Mouse (Mus musculus) spleen, adult 2 months (tissue): Measurements from ENCODE around the gene Ythdf2. TPM values are rescaled to one million over a fixed set of nuclear protein-coding genes. Genes with fewer than 3 reads are reported as not detected.

Experiments used
- DNase-seq, 2 experiments: peaks; one replicate each; pipeline versions ENCODE4 v3.0.0 to v3.0.0-alpha.2; 2012 to 2021; ENCODE audit warnings: low spot score in 2 of 2, low read depth in 1 of 2
- H3K27ac ChIP-seq: fragments of 200-500 bp; 2 replicates; pipeline ENCODE4 v1.5.1; 2012; ENCODE audit warnings: low read length, inconsistent platforms; ENCODE audit not compliant: insufficient read depth
- H3K27me3 ChIP-seq: fragments of 200-500 bp; 2 replicates; pipeline ENCODE4 v1.6.1; 2012; ENCODE audit warnings: mild to moderate bottlenecking, moderate library complexity, low read length, inconsistent platforms; ENCODE audit not compliant: control insufficient read depth, insufficient read depth
- H3K36me3 ChIP-seq: fragments of 200-500 bp; 2 replicates; pipeline ENCODE4 v1.6.1; 2012; ENCODE audit warnings: mild to moderate bottlenecking, low read length, inconsistent platforms; ENCODE audit not compliant: control insufficient read depth, insufficient read depth
- H3K4me1 ChIP-seq: fragments of 200-500 bp; 2 replicates; pipeline ENCODE4 v1.6.1; 2011; ENCODE audit warnings: inconsistent platforms; ENCODE audit not compliant: control insufficient read depth, insufficient read depth, insufficient read length
- H3K4me3 ChIP-seq: fragments of 200-500 bp; 2 replicates; pipeline ENCODE4 v1.5.1; 2011; ENCODE audit warnings: mild to moderate bottlenecking, inconsistent platforms; ENCODE audit not compliant: insufficient read depth, insufficient read length; ENCODE audit errors: extremely low read depth
- CTCF ChIP-seq: fragments of 200-500 bp; IDR thresholded peaks from 2 replicates; pipeline ENCODE4 v1.5.1; 2011; ENCODE audit warnings: mild to moderate bottlenecking, inconsistent platforms; ENCODE audit not compliant: insufficient read depth, insufficient read length, insufficient replicate concordance; ENCODE audit errors: extremely low read depth
- POLR2A ChIP-seq: fragments of 200-500 bp; IDR thresholded peaks from 2 replicates; pipeline ENCODE4 v1.6.1; 2011; ENCODE audit warnings: low read depth, low read length, inconsistent platforms
- WGBS: fragments of 180-500 bp; shearing (Covaris S2); methylation state at CpG from one replicate; pipeline ENCODE4 v1.1.7; 2018; 5-methylcytosine and 5-hydroxymethylcytosine counted together
- polyA plus RNA-seq: library from polyadenylated mRNA; depleted of rRNA; stranded (reverse); fragments of >200 nt; gene quantifications from 2 replicates; pipeline ENCODE4 v1.2.3, GENCODE M21; 2012

Gene Ythdf2
- polyA plus RNA-seq, 1 experiment = 11.9 TPM

GRCm38 (mm10) chr4:132194975-132195374 is 17.1 kb downstream of the Ythdf2 start:
- DNase-seq = no peak

GRCm38 (mm10) chr4:132194373-132194772 is 17.7 kb downstream of the Ythdf2 start:
- TF ChIP-seq CTCF (no peak), POLR2A (no peak)
- Histone ChIP-seq H3K27ac (no peak overlapping the region), H3K27me3 (no peaks in the 10 kb centered on the region), H3K4me3 (no peak overlapping the region), H3K4me1 (peaks cover 7% of the 10 kb centered on the region), H3K36me3 (peaks cover 5% of the 10 kb centered on the region)
- no peak for DNase-seq
- WGBS = 74% methylated on average over 6 of the region's 6 CpGs

More at GRCm38 (mm10) chr4:132194975-132195374, 17.1 kb downstream of the Ythdf2 start:
- 80% methylated on average over 3 of the region's 3 CpGs for WGBS
- Histone ChIP-seq H3K27me3 (no peaks in the 10 kb centered on the region), H3K27ac (no peak overlapping the region), H3K4me1 (peaks cover 7% of the 10 kb centered on the region), H3K4me3 (no peak overlapping the region), H3K36me3 (peaks cover 3% of the 10 kb centered on the region; the same call in 1 of the 2 replicates)
- TF ChIP-seq POLR2A = no peak

GRCm38 (mm10) chr4:132187826-132188401 is 24.2 kb downstream of the Ythdf2 start:
- TF ChIP-seq POLR2A (no peak), CTCF (no peak)
- H3K27me3 ChIP-seq = no peaks in the 10 kb centered on the region
- 86% methylated on average over 2 of the region's 2 CpGs for WGBS
- no peak for DNase-seq
- no peak overlapping the region for H3K4me3 ChIP-seq
- H3K4me1 ChIP-seq = no peaks in the 10 kb centered on the region
- no peak overlapping the region for H3K27ac ChIP-seq
- peaks cover 17% of the 10 kb centered on the region for H3K36me3 ChIP-seq

GRCm38 (mm10) chr4:132183162-132183561 is 28.9 kb downstream of the Ythdf2 start:
- Histone ChIP-seq H3K4me3 (no peak overlapping the region), H3K36me3 (peaks cover 12% of the 10 kb centered on the region), H3K27ac (no peak overlapping the region), H3K4me1 (peaks cover 6% of the 10 kb centered on the region; the same call in 1 of the 2 replicates), H3K27me3 (no peaks in the 10 kb centered on the region)
- 92% methylated on average over 3 of the region's 3 CpGs for WGBS
- TF ChIP-seq POLR2A (no peak), CTCF (no peak)
- no peak for DNase-seq

GRCm38 (mm10) chr4:132181721-132182658 is 30.1 kb downstream of the Ythdf2 start:
- Histone ChIP-seq H3K27ac (peak overlapping the region; percentile 23), H3K27me3 (no peaks in the 10 kb centered on the region), H3K4me1 (peaks cover 6% of the 10 kb centered on the region; the same call in 1 of the 2 replicates), H3K4me3 (no peak overlapping the region), H3K36me3 (peaks cover 12% of the 10 kb centered on the region)
- peak in 1 of 2 experiments; percentile 24 for DNase-seq
- 63% methylated on average over 22 of the region's 22 CpGs for WGBS
- TF ChIP-seq POLR2A (no peak), CTCF (peak; percentile 4; the same call in 1 of the 2 replicates)

GRCm38 (mm10) chr4:132180710-132181109 is 31.4 kb downstream of the Ythdf2 start:
- Histone ChIP-seq H3K27me3 (no peaks in the 10 kb centered on the region), H3K27ac (no peak overlapping the region), H3K36me3 (peaks cover 9% of the 10 kb centered on the region), H3K4me1 (peaks cover 6% of the 10 kb centered on the region; the same call in 1 of the 2 replicates), H3K4me3 (no peak overlapping the region)
- no peak for DNase-seq
- no peak for TF ChIP-seq POLR2A
- no peak for TF ChIP-seq CTCF
- WGBS = 92% methylated on average over 9 of the region's 9 CpGs

- no peak overlapping the region for H3K27ac ChIP-seq
- 0 out of 2 replicates have a peak, but pooled peaks cover 2% of the 10 kb centered on the region for H3K36me3 ChIP-seq
- DNase-seq = peak; percentile 48 to 50
- WGBS = 7% methylated on average over 10 of the region's 10 CpGs
- H3K4me1 ChIP-seq = peaks cover 6% of the 10 kb centered on the region; the same call in 1 of the 2 replicates
- H3K27me3 ChIP-seq = no peaks in the 10 kb centered on the region
- H3K4me3 ChIP-seq = no peak overlapping the region
- TF ChIP-seq CTCF = peak; percentile 47; the same call in 1 of the 2 replicates
- TF ChIP-seq POLR2A = no peak
These were observed 33.5 kb downstream of the Ythdf2 start for GRCm38 (mm10) chr4:132178630-132179059.
